Mouse (Mus musculus) bone marrow, adult 2 months (tissue): Measurements from ENCODE around the gene Ntsr1.

Source experiments
- CTCF ChIP-seq: fragments of 200-500 bp; IDR thresholded peaks from 2 replicates; pipeline ENCODE4 v1.5.1; 2011; ENCODE audit warnings: low read length, control low read depth; ENCODE audit not compliant: control insufficient read depth, insufficient read depth
- POLR2A ChIP-seq: fragments of 200-500 bp; IDR thresholded peaks from 2 replicates; pipeline ENCODE4 v1.6.1; 2011; ENCODE audit warnings: low read depth, mild to moderate bottlenecking, control low read depth, low read length, borderline replicate concordance; ENCODE audit not compliant: control insufficient read depth

DNA sequence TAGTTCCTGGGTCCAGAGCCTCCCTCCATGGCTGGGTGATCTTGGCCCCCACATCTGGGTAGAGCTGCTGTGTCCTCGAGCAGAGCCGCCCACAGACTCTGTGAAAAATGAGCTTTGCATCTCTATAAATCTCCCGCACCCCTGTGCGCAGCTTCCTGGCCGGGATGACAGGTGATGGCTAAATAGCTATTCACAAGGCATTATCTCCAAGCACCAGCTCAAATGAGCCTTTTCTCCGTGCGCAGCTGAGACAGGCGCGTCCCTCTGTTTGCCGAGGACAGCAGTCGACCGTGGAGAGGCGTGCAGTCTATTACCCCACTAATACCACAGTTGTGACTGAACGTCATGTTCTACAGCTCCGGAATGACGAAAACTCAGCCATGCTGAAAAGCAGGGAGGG is 17.5 kb upstream of the Ntsr1 start:
- TF ChIP-seq POLR2A (no peak), CTCF (no peak)
